Mouse (Mus musculus) megakaryocyte-erythroid progenitor cell, adult 5 weeks (primary cell): ENCODE data around the gene Gga1. TPM values are rescaled to one million over a fixed set of nuclear protein-coding genes. Genes with fewer than 3 reads are reported as not detected.

Experiments used
- polyA plus RNA-seq: library from polyadenylated mRNA; stranded (reverse); fragments of >175 nt; gene quantifications from 2 replicates; pipeline ENCODE4 v1.2.3, GENCODE M21; 2012

The Gga1 gene
- polyA plus RNA-seq, result 219 and 234 TPM in 2 replicates

GRCm38 (mm10) chr15:78876991-78877809 is at the start of gene Gga1:
Gene Gga1 (plus strand): TSS chr15:78877190.

GRCm38 (mm10) chr15:78842371-78843163 is 34.4 kb upstream of the Gga1 start, which contains the start of gene Cdc42ep1:
Gene Cdc42ep1 (plus strand): TSS chr15:78842624.

GRCm38 (mm10) chr15:78855303-78855965 is 21.6 kb upstream of the Gga1 start, which contains the start of gene Lgals2:
Gene Lgals2 (minus strand): TSS chr15:78855529.

DNA sequence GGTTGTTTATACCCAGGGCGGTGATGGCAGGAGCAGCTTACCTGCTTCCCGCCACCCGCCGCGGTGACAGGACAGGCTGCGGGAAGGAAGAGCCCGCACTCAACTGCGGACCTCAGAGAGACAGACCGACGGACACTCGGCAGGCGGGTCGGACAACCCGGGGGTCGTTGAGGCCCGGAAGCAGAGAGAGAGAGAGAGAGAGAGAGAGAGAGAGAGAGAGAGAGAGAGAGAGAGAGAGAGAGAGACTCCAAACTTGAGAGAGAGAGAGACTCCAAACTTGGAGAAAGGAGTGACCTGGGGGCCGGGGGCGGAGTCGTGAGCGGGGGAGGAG is 22.4 kb downstream of the Gga1 start, which contains the start of gene Gm49510:
TSS of gene Gm49510 (plus strand) at position 259 of the 331 bp plus-strand sequence.

DNA sequence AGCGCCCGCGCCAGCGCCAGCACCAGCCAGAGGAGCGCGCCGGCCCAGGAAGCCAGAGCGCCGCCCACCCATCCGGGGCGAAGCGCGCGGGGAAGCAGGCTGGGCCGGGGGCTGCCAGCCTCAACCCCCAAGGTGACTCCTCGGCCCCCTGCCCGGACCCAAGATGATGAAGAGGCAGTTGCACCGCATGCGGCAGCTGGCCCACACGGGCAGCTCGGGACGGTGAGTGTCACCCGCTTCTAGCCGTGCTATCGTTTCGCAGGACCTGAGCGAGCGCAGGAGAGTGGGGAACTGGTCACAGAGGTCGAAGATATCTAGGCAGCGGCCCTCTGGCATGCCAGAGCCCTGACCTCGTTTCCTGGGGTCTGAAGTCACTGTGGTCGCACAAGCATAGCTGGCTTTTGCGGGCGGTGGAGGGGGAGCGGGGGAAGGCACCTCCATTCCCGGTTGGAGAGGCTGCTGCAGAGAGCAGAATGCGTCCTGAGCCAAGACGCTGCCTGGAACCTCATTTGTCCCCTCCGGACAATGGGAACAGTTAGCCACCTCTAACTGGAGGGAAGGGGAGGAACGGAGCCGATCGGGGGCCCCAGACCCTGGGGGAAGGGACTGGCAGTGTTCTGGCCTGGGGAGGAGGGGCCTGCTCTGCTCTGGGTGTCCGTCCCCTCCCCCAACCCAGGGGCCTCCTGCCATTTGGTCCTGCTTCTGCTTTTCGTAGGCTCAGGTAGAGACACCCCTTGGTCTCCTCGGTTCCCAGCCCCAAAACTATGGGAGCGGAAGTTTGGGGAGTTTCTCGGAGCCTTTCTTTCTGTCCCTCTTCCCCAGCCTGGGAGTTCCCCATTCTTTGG is 23.0 kb downstream of the Gga1 start, which contains the start of gene Sh3bp1:
TSS of gene Sh3bp1 (plus strand) at position 29 of the 845 bp plus-strand sequence.

GRCm38 (mm10) chr15:78913632-78914090 is 36.7 kb downstream of the Gga1 start, which contains the start of gene Pdxp:
Gene Pdxp (plus strand): TSS chr15:78913919.

DNA sequence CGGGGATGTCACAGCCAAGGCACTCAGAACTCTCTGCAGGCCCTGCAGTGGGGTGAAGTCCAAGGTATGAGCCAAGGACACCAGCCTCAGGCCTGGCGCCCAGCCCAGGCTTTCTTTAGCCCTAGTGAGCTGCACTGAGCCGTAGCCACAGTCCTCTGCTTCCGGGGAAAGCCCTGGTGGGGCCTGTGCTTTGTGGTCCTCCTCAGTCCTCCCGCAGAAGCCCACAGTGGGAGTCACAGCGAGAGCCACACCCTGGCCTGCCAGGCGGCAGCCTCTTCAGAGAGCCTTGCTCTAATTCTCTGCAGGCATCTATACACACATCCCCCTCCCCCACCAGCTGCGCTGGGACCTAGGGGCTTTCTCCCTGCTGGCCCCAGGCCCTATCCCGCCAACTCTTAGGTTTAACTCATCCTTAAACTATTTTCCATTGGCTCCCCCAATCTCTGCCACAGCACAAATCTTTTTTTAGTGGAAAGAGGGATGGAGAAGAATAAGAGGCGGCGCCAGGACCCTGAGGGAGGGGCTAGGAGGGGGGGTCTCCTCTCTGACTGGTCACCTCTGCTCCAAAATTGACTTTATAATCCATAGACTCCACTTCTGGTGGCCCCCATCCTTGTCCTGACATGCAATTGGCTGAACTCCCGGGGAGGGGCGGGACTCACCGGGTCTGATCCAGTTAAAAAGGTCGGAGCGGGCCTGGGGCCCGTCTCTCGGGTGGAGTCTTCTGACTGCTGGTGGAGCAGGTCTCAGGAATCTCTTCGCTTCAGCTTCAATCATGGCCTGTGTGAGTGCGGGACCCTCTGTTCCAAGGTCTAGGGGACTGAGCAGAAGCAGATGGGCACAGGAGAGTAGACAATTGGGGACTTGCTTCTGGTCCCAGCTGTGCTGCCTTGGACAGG is 49.3 kb downstream of the Gga1 start, which contains the start of gene Lgals1:
TSS of gene Lgals1 (plus strand) at position 705 of the 899 bp plus-strand sequence.

GRCm38 (mm10) chr15:78934784-78935320 is 57.9 kb downstream of the Gga1 start, which contains the start of gene Nol12:
Gene Nol12 (plus strand): TSS chr15:78934933.

Other genes starting within 250 kb of the Gga1 start
- gene Elfn2, start 158.4 kb upstream of the Gga1 start, polyA plus RNA-seq, result 0.25 and 0.34 TPM in 2 replicates
- 63.8 and 73.5 TPM in 2 replicates for gene Mfng, start 103.7 kb upstream of the Gga1 start, polyA plus RNA-seq
- 3.6 and 4.3 TPM in 2 replicates for gene Card10, start 74.1 kb upstream of the Gga1 start, polyA plus RNA-seq
- 0.15 and 0.17 TPM in 2 replicates for gene Cdc42ep1, start 34.6 kb upstream of the Gga1 start, polyA plus RNA-seq
- 0.30 TPM in 1 of 2 replicates, not detected in the other for gene Lgals2, start 21.7 kb upstream of the Gga1 start, polyA plus RNA-seq
- 5.5 and 6.5 TPM in 2 replicates for gene Gm49510, start 22.5 kb downstream of the Gga1 start, polyA plus RNA-seq
- 748 and 820 TPM in 2 replicates for gene Sh3bp1, start 22.6 kb downstream of the Gga1 start, polyA plus RNA-seq
- 16.3 and 17.7 TPM in 2 replicates for gene Pdxp, start 36.7 kb downstream of the Gga1 start, polyA plus RNA-seq
- gene Lgals1, start 49.5 kb downstream of the Gga1 start, polyA plus RNA-seq, result 593 and 813 TPM in 2 replicates
- gene Nol12, start 57.7 kb downstream of the Gga1 start, polyA plus RNA-seq, result 19.1 and 19.8 TPM in 2 replicates
- 103 and 106 TPM in 2 replicates for gene Triobp, start 70.5 kb downstream of the Gga1 start, polyA plus RNA-seq
- 73.7 and 99.6 TPM in 2 replicates for gene H1f0, start 151.3 kb downstream of the Gga1 start, polyA plus RNA-seq
- gene Galr3, start 164.7 kb downstream of the Gga1 start, polyA plus RNA-seq, result 3.5 and 4.6 TPM in 2 replicates
- 50.6 and 52.5 TPM in 2 replicates for gene Ankrd54, start 185.7 kb downstream of the Gga1 start, polyA plus RNA-seq
- gene Eif3l, start 198.0 kb downstream of the Gga1 start, polyA plus RNA-seq, result 26.5 TPM in 2 replicates
- gene Micall1, start 231.7 kb downstream of the Gga1 start, polyA plus RNA-seq, result 31.7 and 33.5 TPM in 2 replicates